Mouse (Mus musculus): ENCODE data around the gene Gm3336. TPM values are rescaled to one million over a fixed set of nuclear protein-coding genes. Genes with fewer than 3 reads are reported as not detected.

The Gm3336 gene
- polyA plus RNA-seq, 1 experiment from 2014 or later, result not detected

Other genes with a start within 250 kb of the Gm3336 start
- 12.6 and 14.0 TPM in 2 replicates for gene Klhl26, start 241.6 kb upstream of the Gm3336 start, polyA plus RNA-seq (2016; fragmentation: Nextera tagmentation; extraction: Ambion mirVana)
- gene Tmem59l, start 231.2 kb upstream of the Gm3336 start, polyA plus RNA-seq (2016; fragmentation: Nextera tagmentation; extraction: Ambion mirVana), result 0.22 and 0.33 TPM in 2 replicates
- gene Crlf1, start 225.4 kb upstream of the Gm3336 start, polyA plus RNA-seq (2016; fragmentation: Nextera tagmentation; extraction: Ambion mirVana), result 1.00 and 1.8 TPM in 2 replicates
- 115 TPM in 2 replicates for gene Rex1bd, start 211.8 kb upstream of the Gm3336 start, polyA plus RNA-seq (2016; fragmentation: Nextera tagmentation; extraction: Ambion mirVana)
- 779 and 792 TPM in 2 replicates for gene Uba52, start 207.7 kb upstream of the Gm3336 start, polyA plus RNA-seq (2016; fragmentation: Nextera tagmentation; extraction: Ambion mirVana)
- 227 and 231 TPM in 2 replicates for gene Fkbp8, start 190.8 kb upstream of the Gm3336 start, polyA plus RNA-seq (2016; fragmentation: Nextera tagmentation; extraction: Ambion mirVana)
- gene Kxd1, start 190.6 kb upstream of the Gm3336 start, polyA plus RNA-seq (2016; fragmentation: Nextera tagmentation; extraction: Ambion mirVana), result 64.2 and 65.7 TPM in 2 replicates
- 13.5 and 14.7 TPM in 2 replicates for gene Ell, start 179.1 kb upstream of the Gm3336 start, polyA plus RNA-seq (2016; fragmentation: Nextera tagmentation; extraction: Ambion mirVana)
- gene Isyna1, start 124.2 kb upstream of the Gm3336 start, polyA plus RNA-seq (2016; fragmentation: Nextera tagmentation; extraction: Ambion mirVana), result 138 and 142 TPM in 2 replicates
- gene Ssbp4, start 109.7 kb upstream of the Gm3336 start, polyA plus RNA-seq (2016; fragmentation: Nextera tagmentation; extraction: Ambion mirVana), result 76.0 and 78.6 TPM in 2 replicates
- gene Lrrc25, start 102.4 kb upstream of the Gm3336 start, polyA plus RNA-seq (2016; fragmentation: Nextera tagmentation; extraction: Ambion mirVana), result 0.65 and 0.71 TPM in 2 replicates
- gene Gdf15, start 86.1 kb upstream of the Gm3336 start, polyA plus RNA-seq (2016; fragmentation: Nextera tagmentation; extraction: Ambion mirVana), result 1.0 and 1.1 TPM in 2 replicates
- gene Pgpep1, start 58.2 kb upstream of the Gm3336 start, polyA plus RNA-seq (2016; fragmentation: Nextera tagmentation; extraction: Ambion mirVana), result 32.1 and 35.6 TPM in 2 replicates
- 289 and 301 TPM in 2 replicates for gene Lsm4, start 45.3 kb upstream of the Gm3336 start, polyA plus RNA-seq (2016; fragmentation: Nextera tagmentation; extraction: Ambion mirVana)
- gene Jund, start 19.6 kb upstream of the Gm3336 start, polyA plus RNA-seq (2016; fragmentation: Nextera tagmentation; extraction: Ambion mirVana), result 183 and 206 TPM in 2 replicates
- 0.04 and 0.06 TPM in 2 replicates for gene Iqcn, start 15.1 kb upstream of the Gm3336 start, polyA plus RNA-seq (2016; fragmentation: Nextera tagmentation; extraction: Ambion mirVana)
- 0.05 and 0.09 TPM in 2 replicates for gene Pde4c, start 5.2 kb downstream of the Gm3336 start, polyA plus RNA-seq (2016; fragmentation: Nextera tagmentation; extraction: Ambion mirVana)
- 19.1 and 19.2 TPM in 2 replicates for gene Rab3a, start 36.1 kb downstream of the Gm3336 start, polyA plus RNA-seq (2016; fragmentation: Nextera tagmentation; extraction: Ambion mirVana)
- 37.2 and 37.9 TPM in 2 replicates for gene Mpv17l2, start 42.4 kb downstream of the Gm3336 start, polyA plus RNA-seq (2016; fragmentation: Nextera tagmentation; extraction: Ambion mirVana)
- 35.2 and 37.2 TPM in 2 replicates for gene Pik3r2, start 58.2 kb downstream of the Gm3336 start, polyA plus RNA-seq (2016; fragmentation: Nextera tagmentation; extraction: Ambion mirVana)
- gene Mast3, start 86.5 kb downstream of the Gm3336 start, polyA plus RNA-seq (2016; fragmentation: Nextera tagmentation; extraction: Ambion mirVana), result 7.2 and 8.1 TPM in 2 replicates
- not detected in 2 replicates for gene Il12rb1, start 89.9 kb downstream of the Gm3336 start, polyA plus RNA-seq (2016; fragmentation: Nextera tagmentation; extraction: Ambion mirVana)
- gene Arrdc2, start 121.2 kb downstream of the Gm3336 start, polyA plus RNA-seq (2016; fragmentation: Nextera tagmentation; extraction: Ambion mirVana), result 2.5 and 2.7 TPM in 2 replicates
- 1.7 and 1.8 TPM in 2 replicates for gene Kcnn1, start 144.7 kb downstream of the Gm3336 start, polyA plus RNA-seq (2016; fragmentation: Nextera tagmentation; extraction: Ambion mirVana)
- gene Ccdc124, start 155.4 kb downstream of the Gm3336 start, polyA plus RNA-seq (2016; fragmentation: Nextera tagmentation; extraction: Ambion mirVana), result 81.8 and 87.0 TPM in 2 replicates
- 0.11 TPM in 1 of 2 replicates, not detected in the other for gene Slc5a5, start 174.2 kb downstream of the Gm3336 start, polyA plus RNA-seq (2016; fragmentation: Nextera tagmentation; extraction: Ambion mirVana)
- gene Rpl18a, start 178.9 kb downstream of the Gm3336 start, polyA plus RNA-seq (2016; fragmentation: Nextera tagmentation; extraction: Ambion mirVana), result 2,379 and 2,528 TPM in 2 replicates
- 37.7 and 41.3 TPM in 2 replicates for gene Map1s, start 187.4 kb downstream of the Gm3336 start, polyA plus RNA-seq (2016; fragmentation: Nextera tagmentation; extraction: Ambion mirVana)

Measured in heart, embryonic 12.5 days (tissue).